Mouse (Mus musculus): ENCODE measurements around the gene Taf1b.
"Not testable (repeated sequence)": the region's sequence is repeated elsewhere in the genome, so short reads cannot be mapped to it uniquely, and the experiment has no call there.

Gene Taf1b

DNA sequence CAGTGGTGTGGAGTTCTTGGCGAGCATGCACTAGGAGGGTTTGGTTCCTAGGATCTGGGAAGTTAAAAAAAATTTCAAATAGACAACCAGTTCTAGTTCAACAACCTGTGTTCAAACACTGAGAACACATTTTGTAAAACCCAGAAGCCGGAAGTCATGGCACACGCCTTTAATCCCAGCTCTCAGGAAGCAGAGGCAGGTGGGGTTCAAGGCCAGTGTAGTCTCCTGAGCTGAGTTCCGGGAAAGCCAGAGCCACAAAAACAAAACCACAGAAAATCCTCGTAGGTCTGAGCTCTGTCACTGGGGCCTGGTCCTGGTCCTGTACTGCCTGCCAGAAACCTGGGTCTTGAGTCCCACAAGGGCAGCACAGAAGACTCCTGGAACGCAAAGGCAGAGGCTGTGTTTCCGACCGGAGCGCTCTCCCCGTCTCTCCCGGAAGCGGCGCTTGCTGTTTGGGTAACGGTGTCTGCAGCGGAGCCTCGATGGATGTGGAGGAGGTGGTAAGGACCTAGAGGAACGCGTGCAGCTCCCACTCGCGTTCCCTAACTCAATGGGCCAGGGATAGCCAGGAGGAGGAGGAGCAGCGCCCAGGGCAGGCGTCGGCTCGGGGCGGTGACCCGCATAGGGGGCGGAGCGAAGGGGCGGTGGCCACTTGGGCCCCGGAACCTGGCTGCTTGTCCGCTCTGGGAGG, at the start of gene Taf1b:
Gene Taf1b (plus strand): TSS at position 210 of the 691 bp plus-strand sequence.
- peak; percentile 87 to 96 for DNase-seq (ENCODE audit: inconsistent age in 2 of 2, low spot score in 1 of 2)

DNA sequence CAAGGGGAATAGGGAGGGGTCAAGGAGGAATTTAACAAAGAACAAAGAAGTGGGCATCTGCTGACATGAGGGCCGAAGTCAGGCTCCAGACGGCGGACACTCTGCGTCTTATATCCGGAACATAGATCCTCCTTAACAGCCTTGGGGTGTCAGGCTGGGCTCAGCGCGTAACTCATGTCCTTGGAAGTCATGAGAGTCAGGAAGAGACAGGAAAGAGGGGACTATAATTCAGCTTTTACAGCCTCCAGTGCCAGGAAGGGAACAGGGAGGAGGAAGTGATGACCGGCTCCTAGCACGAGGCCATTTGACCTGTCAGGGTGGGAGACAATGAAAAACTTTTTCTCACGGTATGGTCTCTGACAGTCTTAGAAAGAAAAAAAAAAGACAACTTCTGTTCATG, 37.8 kb upstream of the Taf1b start:
- DNase-seq (ENCODE audit: inconsistent age in 2 of 2, low spot score in 1 of 2), result peak; percentile 36 to 64

DNA sequence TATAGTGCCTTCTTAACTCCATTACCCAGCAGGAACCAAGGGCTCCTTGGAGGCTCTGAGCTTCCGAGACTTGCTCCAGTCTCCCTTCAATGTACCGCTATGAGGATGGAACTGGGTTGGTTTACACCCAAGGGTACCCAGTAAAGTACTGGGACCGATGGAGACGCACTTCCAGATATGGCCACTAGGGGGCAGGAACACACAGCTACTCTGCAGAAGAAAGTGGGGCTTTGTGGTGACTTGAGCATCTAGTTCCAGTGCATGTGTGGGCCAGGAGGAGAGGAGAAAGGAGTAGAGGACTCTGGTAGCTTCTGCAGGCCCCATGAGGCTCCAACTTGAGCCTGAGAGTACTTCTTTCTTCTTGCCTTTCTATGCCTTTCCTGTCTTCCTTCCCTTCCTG, 36.0 kb upstream of the Taf1b start:
- peak in 1 of 2 experiments; percentile 69 for DNase-seq (ENCODE audit: inconsistent age in 2 of 2, low spot score in 1 of 2)

DNA sequence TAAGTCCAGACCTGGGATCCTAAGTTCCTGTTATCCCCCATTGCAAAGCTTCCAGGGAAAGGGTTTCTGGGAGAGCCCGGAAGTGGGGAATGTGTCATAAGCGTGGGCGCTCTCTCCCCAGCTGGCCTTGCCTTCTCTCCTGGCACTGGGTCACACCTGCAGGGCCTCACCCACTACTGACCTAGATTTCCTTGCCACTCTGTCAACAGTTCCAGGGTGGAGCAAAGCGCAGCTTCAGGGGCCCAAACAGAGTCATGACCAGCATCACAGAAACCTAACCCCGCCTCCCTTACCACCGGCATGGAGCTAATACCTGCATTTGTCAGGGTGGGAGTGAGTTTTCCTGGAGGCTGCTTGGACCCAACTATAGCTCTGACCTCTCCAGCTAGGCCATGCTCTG, 34.7 kb upstream of the Taf1b start:
- DNase-seq (ENCODE audit: inconsistent age in 2 of 2, low spot score in 1 of 2), result peak in 1 of 2 experiments; percentile 16

DNA sequence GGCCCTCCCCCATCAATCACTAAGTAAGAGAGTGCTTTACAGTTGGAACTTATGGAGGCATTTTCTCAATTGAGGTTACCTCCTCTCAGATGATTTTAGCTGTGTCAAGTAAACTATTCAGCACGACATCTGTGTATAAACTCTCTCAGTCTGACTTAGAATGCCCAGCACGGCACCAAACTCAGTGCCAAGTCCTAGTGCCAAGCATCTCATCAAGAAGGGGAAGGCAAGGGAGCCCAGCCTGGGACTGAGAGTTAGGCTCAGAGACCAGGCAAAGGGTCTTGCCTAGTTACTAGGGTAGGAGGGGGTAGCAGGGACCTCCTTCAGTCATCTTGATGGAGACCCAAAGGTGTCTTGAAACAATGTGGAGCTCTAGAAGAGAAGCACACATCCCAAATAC, 29.2 kb upstream of the Taf1b start:
- no peak for DNase-seq (ENCODE audit: inconsistent age in 2 of 2, low spot score in 1 of 2)

DNA sequence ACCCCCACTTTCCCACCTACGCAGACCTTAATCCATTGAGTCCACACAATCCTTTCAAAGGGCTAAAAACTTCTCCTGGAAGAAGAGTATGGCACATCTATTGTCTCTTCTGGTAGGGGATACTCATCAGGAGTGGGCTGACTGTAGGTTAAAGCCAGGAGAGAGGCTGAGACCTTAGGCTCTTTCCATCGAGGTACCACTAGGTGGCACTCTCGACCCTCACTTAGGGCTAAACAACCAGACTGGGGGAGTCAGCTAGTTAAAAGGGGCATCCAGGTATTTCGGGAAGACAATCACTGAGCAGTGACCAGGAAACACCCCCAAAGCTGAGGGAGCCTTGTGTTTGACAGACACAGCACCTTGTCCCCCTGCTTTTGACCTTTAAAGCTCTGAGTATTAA, 27.2 kb upstream of the Taf1b start:
- peak; percentile 53 to 86 for DNase-seq (ENCODE audit: inconsistent age in 2 of 2, low spot score in 1 of 2)

DNA sequence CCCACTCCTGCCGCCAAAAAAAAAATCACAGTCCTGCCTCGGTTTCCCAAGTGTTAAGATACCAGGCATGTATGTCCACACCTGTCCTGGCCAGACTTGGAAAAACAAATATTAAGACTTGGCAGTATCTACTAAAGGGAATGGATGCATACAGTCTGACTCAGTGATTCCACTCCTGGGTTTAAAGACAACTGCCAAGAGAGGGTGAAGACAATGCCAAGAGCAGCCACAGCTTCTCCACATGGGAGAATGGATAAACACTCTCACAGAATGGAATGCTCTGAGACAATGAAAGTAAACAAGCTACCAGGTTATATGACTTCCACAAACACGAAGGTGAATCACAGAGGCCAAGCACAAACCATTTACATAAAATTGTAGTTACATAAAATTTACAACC, 24.9 kb upstream of the Taf1b start:
- no peak for DNase-seq (ENCODE audit: inconsistent age in 2 of 2, low spot score in 1 of 2)

DNA sequence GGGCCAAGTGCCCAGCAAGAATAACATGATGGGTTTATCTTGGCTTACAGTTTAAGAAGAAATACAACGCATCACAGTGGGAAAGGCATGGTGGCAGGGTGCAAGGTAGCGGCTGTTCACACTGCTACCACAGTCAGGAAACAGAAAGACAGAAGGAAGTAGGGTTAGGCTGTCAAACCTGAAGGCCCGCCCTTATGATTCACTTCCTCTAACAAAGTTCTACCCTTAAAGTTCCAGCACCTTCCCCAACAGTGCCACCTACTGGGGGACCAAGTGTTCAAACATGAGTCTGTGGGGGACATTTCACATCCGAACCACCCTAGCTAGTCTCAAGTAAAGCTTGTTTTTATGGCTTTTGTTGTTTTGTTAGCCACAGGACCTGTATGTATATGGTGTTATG, 13.2 kb upstream of the Taf1b start:
- DNase-seq (ENCODE audit: inconsistent age in 2 of 2, low spot score in 1 of 2), result no peak

DNA sequence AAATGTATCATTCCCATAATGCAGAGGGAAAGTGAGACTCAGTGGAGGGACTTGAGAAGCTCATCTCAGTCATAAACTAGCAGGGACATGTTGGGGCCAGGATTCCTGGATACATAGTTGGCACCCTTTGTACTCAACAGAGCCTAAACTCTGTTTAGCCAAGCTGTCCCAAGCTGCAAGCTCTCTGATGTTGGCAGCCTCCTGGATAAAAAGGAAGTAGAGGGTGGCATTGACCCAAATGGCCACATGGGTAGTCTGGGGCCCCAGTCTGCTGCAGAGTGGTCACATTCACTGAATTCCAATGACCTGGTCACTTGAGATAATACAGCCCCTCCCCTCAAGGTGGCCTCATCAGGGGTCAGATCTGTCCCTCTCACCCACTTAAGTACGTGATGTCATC, 11.3 kb upstream of the Taf1b start:
- DNase-seq (ENCODE audit: inconsistent age in 2 of 2, low spot score in 1 of 2), result no peak

DNA sequence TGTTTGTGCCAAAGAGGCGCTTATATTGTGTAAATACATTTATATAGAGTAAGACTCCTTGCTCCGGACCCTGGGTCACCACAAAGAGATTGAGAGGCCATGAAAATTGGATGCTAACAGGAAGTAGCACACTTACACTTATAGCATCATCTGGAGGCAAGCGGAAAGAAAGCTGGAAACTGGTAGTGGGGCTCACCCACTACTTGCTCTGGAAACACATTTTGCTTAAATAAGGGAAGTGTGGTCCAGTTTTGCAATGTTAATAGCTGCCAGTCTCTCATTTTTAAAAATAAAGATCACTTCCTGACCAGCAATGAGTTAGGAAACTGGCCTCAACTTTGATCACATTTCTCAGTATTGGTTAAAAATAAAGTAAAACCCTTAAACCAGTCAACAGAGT, 5.7 kb upstream of the Taf1b start:
- DNase-seq (ENCODE audit: inconsistent age in 2 of 2, low spot score in 1 of 2), result not testable (repeated sequence)

DNA sequence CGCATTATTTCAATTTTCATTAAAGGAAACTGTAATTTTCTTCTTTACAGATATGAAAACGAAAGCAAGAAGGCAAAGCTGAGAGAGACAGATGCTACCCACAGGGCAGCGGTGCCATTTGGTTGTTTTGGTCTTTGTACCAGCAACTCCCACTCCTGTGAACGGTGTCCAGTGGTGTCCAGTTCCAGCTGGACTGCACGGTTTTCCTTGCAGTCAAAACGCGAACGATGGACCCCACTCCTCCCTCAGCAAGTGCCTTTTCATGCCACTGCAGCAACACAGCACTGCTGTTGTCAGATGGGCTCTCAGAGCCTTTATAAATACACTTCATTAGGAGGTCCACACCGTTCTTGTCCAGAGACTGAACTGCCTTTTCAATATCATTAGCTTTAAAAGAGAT, 5.1 kb upstream of the Taf1b start:
- no peak for DNase-seq (ENCODE audit: inconsistent age in 2 of 2, low spot score in 1 of 2)

DNA sequence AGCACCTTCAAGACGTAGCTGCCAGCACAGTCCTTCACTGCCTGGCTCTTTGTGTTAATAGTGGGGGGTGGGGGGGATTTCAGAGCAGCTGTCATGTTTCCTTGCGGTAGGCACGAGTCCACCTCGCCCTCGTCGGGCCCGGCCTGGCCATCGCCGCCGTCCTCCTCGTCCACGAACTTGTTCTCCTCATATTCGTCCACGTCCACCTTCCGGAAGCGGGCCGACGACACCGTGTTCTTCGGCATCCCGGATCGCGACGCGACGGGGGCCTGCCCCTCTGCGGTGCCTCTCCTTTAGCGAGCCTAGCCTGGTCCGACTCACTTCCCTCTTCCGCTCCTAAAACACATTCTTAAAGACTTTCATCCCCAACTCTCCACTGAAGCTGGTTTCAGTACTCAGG, 4.7 kb upstream of the Taf1b start:
- DNase-seq (ENCODE audit: inconsistent age in 2 of 2, low spot score in 1 of 2), result peak; percentile 22 to 39

DNA sequence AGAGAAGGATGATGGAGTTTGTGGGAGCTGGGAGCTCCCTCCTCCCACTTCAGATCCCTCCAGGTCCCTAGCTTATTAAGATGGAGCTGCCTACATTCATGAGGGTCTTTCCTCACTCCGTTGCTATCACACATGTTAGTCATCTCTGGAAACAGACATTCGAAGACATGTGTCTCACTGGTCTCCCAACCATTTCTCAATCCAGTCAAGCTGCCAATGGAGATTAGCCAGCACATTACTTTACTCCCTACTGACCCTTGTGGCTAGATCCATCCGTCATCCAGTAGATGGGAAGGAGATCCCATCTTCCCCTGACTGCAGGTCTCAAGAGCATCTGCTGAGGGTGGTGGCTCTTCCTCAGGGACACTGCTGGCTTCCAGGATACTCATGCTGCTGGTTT, 3.4 kb upstream of the Taf1b start:
- DNase-seq (ENCODE audit: inconsistent age in 2 of 2, low spot score in 1 of 2), result not testable (repeated sequence)

DNA sequence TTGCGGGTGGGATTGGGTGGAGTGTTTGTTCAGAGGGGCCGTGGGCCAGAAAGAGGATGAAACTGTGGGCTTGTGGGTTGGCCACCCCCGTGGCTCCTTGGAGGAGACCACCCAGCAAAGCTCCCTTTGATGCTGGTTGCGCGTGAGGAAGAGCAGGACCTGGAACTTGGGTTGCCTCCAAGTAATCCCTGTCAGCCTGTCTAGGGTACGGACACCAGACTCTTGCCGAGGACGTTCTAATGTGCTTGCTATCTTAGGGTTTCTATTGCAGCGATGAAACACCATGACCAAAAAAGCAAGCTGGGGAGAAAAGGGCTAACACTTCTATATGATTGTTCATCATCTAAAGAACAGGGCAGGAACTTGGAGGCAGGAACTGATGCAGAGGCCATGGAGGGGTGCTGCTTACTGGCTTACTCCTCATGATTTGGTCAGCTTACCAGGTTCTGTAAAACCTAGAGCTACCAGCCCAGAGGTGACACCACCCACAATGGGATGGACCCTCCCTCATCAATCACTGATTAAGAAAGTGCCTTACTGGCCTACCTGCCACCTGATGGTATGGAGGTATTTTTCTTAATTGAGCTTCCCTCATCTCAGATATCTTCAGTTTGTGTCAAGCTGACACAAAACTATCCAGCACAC, 804 bp downstream of the Taf1b start:
- not testable (repeated sequence) for DNase-seq (ENCODE audit: inconsistent age in 2 of 2, low spot score in 1 of 2)

DNA sequence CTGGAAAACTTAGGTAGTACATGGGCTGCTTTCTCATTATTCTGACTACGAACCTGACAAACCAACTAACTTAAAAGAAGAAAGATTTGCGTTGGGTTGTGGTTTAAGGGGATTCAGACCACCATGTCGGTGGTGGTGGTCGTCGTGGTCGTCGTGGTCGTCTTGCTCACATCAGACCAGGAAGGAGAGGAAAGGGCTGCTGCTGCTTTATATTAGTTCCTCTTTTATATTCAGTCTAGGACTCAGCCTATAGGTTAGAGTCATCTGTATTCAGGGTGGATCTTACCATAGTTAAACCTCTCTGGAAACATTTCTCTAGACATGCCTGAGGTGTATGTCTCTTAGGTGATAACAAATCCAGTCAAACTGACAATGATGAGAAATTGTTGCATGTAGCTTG, 19.0 kb downstream of the Taf1b start:
- DNase-seq (ENCODE audit: inconsistent age in 2 of 2, low spot score in 1 of 2), result no peak

DNA sequence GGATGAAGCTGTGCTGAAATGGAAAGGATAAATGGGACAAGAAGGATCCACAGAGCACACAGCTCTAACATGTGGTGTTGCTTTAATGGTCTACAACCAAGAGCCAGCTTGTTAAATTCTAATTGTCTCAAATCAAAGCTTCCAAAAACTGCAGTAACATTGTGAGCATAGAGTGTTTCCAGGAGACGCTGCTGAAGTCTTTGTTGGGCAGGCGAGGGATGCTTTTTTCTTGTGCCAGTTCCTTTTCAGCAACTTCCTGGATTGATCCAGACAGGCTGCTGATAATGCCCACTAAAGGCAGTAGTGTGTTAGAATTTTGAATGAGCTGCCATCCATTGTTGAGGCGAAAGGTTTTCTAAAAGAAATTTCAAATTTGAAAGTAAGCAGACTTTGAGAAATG, 22.9 kb downstream of the Taf1b start:
- no peak for DNase-seq (ENCODE audit: inconsistent age in 2 of 2, low spot score in 1 of 2)

DNA sequence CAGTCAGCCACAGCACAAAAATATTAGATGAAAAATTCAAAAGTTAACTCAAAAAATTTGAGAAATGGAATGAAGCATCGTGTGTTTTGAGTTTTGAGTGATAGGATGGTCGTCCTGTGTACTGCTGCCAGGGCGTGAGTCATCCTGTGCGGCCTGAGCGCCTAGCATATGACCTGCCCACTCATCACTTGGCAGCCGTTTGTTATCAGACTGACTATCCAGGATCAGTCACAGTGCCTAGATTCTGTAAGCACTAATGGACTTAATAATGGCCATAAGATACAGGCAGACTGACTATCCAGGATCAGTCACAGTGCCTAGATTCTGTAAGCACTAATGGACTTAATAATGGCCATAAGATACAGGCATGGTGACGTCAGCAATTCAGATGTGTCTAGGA, 26.9 kb downstream of the Taf1b start:
- peak; percentile 86 to 88 for DNase-seq (ENCODE audit: inconsistent age in 2 of 2, low spot score in 1 of 2)

DNA sequence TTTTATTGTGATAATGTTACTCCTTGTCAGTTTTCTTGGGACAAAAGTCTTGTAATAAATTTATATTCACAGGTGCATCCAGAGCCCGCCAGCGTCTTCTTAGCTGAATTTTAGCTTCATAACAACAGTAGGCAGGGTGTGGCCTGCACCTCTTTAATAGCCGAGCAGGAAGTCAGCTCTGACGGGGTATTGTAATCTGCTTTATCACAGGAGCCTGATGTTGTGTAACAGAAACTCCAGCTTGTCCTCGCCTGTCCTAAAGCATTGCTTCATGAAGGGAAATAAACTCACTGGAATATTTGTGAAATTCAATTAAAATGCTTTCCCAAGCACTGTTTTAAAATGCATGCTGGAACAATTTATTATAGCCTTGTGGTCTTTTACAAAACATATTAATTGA, 38.2 kb downstream of the Taf1b start:
- peak in 1 of 2 experiments; percentile 46 for DNase-seq (ENCODE audit: inconsistent age in 2 of 2, low spot score in 1 of 2)

DNA sequence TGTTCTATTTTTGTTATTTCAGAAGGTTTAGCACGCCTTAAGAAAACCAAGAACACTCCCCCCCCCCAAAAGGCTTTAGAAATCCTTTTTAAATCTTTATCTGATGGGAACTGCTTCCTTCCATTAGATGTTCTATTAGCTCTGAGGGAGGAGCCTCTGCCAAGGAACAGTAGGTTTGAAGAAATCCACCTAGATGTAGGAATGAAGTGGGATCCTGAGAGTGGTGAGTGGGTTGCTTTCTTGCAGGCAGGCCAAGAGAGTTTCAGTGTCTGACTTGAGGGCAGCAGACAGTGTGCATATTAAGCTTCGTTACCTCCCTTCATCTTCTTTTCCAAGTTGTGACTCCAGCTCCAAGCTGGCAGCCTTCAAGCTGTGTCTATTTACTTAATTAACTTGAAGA, 39.0 kb downstream of the Taf1b start:
- DNase-seq (ENCODE audit: inconsistent age in 2 of 2, low spot score in 1 of 2), result no peak

DNA sequence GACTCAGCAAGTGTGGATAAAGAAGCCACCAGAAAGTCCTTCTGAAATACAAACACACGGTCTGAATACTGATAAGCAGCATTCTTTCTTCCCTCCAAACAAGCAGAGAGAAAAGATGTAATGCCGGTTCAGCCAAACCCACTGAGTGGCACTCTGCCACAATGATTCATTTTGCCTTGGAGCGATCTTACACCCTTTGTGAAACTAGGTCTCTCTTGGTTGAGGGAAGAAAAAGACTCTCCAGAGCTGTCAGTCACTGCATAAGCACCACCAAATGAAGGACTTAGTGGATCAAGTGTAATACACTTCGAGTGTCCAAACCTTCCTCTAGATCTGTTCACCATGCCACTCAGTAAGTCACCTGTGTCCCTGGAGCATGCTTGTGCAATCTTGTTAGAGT, 39.8 kb downstream of the Taf1b start:
- peak; percentile 65 to 83 for DNase-seq (ENCODE audit: inconsistent age in 2 of 2, low spot score in 1 of 2)

DNA sequence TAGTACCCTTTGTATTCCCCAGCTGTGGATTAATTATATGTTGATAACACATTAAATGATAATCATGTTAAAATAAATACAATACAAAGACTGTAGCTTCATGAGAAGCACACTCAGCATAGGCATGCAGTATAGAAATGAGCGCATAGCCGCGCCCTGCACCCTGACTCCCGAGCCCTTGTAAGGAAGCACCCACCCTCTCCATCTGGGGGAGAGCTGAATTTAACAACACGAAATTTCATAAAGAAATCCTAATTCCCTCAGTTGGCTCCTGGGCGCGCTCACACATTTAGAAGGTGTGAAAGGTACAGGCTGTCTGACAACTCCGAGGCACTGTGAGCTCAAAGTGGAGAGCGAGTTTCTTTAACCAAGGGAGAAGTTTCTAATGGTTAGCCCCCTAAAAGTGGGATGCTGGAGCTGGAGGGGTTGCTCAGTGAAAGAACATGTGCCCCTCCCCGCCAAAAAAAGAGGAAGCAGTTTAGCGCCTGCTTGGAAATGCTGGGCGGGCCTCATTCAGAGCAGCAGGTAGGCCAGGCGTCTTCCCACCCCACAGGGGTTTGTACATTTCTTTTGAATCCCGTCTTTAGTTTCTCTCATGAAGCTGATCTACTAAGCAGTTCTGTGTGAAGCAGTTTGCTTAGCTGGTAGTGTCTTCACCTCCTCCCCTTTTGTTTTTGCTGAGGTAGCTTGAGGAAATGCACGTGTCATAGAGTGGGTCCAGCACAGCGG, 43.4 kb downstream of the Taf1b start:
- no peak for DNase-seq (ENCODE audit: inconsistent age in 2 of 2, low spot score in 1 of 2)

DNA sequence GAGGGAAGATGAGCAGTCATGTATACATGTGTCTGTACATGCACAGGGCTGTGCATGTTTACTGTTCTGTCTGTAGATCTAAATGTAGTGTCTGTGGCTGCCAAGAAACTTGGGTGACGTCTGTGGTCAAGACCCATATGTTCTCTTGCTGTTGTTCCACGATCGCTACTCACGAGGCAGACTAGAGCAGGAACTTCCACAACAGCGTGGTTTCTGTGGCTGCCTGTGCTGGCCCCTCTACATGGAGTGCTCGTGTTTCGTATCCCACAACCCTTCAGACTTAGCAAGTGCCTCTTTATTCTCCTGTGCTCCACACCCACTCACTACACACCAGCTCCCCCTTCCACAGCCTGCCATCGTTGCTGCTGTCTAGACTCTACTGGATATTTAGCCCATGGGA, 49.5 kb downstream of the Taf1b start:
- no peak for DNase-seq (ENCODE audit: inconsistent age in 2 of 2, low spot score in 1 of 2)
